Mouse (Mus musculus) hindbrain, embryonic 11.5 days (tissue): ENCODE measurements at regions not wholly inside any gene's neighbourhood (a gene's known extent, or its start where the extent isn't known, plus 50 kb on each side); places are given as distances from the start of the nearest gene placed in this dataset.

Source experiments
- ATAC-seq: fragments of 200-750 bp; cut with Nextera tagmentation; 2 replicates; pipeline ENCODE4 v1.8.0; 2017; ENCODE audit warnings: mild to moderate bottlenecking, moderate TSS enrichment, moderate library complexity; ENCODE audit not compliant: low FRiP score
- DNase-seq: peaks from one replicate; pipeline ENCODE4 v3.0.0-alpha.2; 2015; ENCODE audit warnings: low spot score
- H3K27ac ChIP-seq: fragments of 300-500 bp; sonication (generic); 2 replicates; pipeline ENCODE4 v1.5.1; 2014; ENCODE audit warnings: mild to moderate bottlenecking, low read depth, low read length
- H3K27me3 ChIP-seq: fragments of 300-500 bp; sonication (generic); 2 replicates; pipeline ENCODE4 v1.6.1; 2014; ENCODE audit warnings: mild to moderate bottlenecking, low read length, moderate library complexity, mixed read lengths; ENCODE audit not compliant: control insufficient read depth, insufficient read depth
- H3K36me3 ChIP-seq: fragments of 300-500 bp; sonication (generic); 2 replicates; pipeline ENCODE4 v1.6.1; 2014; ENCODE audit warnings: mild to moderate bottlenecking, low read length, moderate library complexity, mixed read lengths; ENCODE audit not compliant: control insufficient read depth, insufficient read depth
- H3K4me1 ChIP-seq: fragments of 300-500 bp; sonication (generic); replicated peaks from 2 replicates; pipeline ENCODE4 v1.6.1; 2014; ENCODE audit warnings: low read length, mixed read lengths; ENCODE audit not compliant: control insufficient read depth, insufficient read depth
- H3K4me2 ChIP-seq: fragments of 300-500 bp; sonication (generic); replicated peaks from 2 replicates; pipeline ENCODE4 v1.6.1; 2014; ENCODE audit warnings: mild to moderate bottlenecking, low read depth, low read length
- H3K4me3 ChIP-seq: fragments of 300-500 bp; sonication (generic); 2 replicates; pipeline ENCODE4 v1.5.1; 2014; ENCODE audit warnings: low read depth, low read length
- H3K9ac ChIP-seq: fragments of 300-500 bp; sonication (generic); 2 replicates; pipeline ENCODE4 v1.6.1; 2014; ENCODE audit warnings: low read depth, low read length
- H3K9me3 ChIP-seq: fragments of 300-500 bp; sonication (generic); 2 replicates; pipeline ENCODE4 v1.6.1; 2016; ENCODE audit warnings: low read length; ENCODE audit not compliant: control insufficient read depth
- WGBS: fragments of 180-500 bp; shearing (Covaris S2); extraction: QIAGEN DNeasy Blood & Tissue Kit; methylation state at CpG from one replicate; pipeline ENCODE4 v1.1.7; 2014; 5-methylcytosine and 5-hydroxymethylcytosine counted together

DNA sequence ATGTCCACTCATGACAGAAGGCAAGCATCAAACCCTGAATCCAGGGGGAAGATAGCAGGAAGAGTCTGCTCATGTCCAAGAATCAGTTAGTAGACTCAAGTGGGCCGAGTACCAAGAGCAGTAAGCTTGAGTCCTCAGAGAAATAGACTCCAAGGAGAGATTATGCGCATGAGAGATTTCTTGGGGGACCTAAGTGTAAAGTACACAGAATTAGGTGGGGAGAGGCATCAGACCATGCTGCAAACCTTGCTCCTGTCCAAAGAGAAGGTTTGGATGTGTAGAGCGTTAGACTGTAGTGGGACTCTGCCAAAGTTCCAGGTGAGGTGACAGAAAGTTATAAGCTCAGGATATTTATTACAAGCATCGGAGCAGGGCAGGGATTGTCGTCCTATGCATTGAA lies 654.4 kb downstream of the Dhx35 start:
- Histone ChIP-seq H3K9me3 (no peaks in the 10 kb centered on the region), H3K27me3 (no peaks in the 10 kb centered on the region), H3K4me2 (no peak overlapping the region), H3K4me3 (no peak overlapping the region), H3K27ac (no peak overlapping the region), H3K4me1 (no peaks in the 10 kb centered on the region), H3K36me3 (no peaks in the 10 kb centered on the region), H3K9ac (no peak overlapping the region)
- ATAC-seq: no peak
- DNase-seq: no peak
- WGBS: 92% methylated on average over 5 of the region's 5 CpGs

DNA sequence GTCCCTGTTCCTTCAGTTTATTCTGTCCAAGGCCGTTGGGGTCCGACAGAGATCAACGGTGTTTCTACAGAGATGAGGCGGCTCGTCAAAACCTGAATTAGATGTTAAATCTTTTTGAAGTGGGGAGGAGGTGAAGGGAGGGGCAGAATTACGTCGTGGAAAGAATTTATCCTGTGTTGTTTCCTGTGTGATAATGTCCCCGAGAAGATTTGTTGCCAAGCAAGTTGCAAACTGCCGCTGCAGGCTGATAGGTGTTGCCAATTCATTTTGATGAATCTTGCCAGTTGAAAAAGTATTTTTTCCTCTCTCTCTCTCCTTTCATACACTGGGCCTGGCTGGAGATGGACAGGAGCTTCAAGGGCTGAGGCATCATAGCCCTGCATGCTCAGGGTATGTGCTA lies 656.8 kb downstream of the Dhx35 start:
- Histone ChIP-seq H3K27me3 (no peaks in the 10 kb centered on the region), H3K4me2 (no peak overlapping the region), H3K27ac (no peak overlapping the region), H3K36me3 (no peaks in the 10 kb centered on the region), H3K9ac (no peak overlapping the region), H3K9me3 (no peaks in the 10 kb centered on the region), H3K4me3 (no peak overlapping the region), H3K4me1 (no peaks in the 10 kb centered on the region)
- WGBS: 83% methylated on average over 9 of the region's 9 CpGs
- DNase-seq: no peak
- no peak for ATAC-seq

DNA sequence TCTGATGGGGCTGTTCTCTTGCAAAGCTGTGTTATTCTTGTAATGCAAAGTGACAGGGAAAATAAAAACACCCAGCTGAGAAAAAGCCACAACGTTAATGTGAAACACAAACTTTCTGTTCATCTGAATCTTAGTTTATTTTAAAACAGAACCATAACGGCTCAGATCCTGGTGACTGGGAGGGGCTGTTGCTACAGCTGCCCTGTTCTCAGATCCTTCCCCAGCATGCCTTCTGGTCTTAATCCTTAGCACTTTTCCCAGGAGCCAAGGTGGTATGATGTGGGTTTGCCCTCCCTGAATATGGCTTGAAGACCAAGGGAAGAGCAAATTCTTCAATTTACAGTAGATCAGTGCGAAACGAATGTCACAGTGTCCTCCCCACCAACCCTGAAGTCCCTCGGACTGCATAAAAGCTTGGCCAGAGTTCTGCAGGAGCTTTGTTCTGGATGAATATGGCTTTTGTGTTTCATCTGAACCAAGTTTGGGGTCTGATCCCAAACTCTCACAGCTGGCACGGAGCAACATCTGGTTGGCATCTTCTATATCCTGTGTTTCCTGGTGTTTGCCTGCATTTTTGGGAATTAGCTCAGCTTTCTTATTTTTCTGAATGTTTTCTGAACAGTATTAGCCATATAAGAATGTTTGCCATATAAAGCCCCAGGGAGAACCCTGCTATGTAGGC lies 686.9 kb downstream of the Dhx35 start:
- H3K9me3 ChIP-seq: no peaks in the 10 kb centered on the region
- H3K9ac ChIP-seq: no peak overlapping the region
- H3K4me2 ChIP-seq: no peak overlapping the region
- H3K4me3 ChIP-seq: no peak overlapping the region
- no peak for ATAC-seq
- H3K27me3 ChIP-seq: no peaks in the 10 kb centered on the region
- H3K36me3 ChIP-seq: no peaks in the 10 kb centered on the region
- DNase-seq: no peak
- H3K4me1 ChIP-seq: no peaks in the 10 kb centered on the region
- WGBS: 65% methylated on average over 6 of the region's 6 CpGs
- no peak overlapping the region for H3K27ac ChIP-seq

DNA sequence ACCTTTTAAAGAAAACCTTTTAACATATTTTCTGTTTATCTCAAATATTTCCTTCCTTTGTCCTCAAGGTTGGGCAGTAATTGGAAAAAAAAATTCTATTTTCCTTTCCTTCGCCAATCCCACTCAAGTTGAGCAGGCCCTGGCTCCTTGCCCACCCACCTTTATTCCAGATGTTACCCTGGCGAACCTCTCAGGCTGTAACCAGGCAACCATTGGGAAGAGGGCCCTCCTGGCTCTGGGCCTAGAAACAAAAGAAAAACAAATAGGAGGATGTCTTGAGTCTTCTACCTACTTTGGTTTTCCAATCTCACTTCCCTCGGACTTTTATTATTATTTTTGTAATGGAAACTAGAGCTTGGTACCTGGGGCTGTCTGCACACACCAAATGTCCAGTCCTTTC lies 696.5 kb downstream of the Dhx35 start:
- Histone ChIP-seq H3K4me1 (no peaks in the 10 kb centered on the region), H3K36me3 (no peaks in the 10 kb centered on the region), H3K27ac (no peak overlapping the region), H3K4me2 (no peak overlapping the region), H3K9ac (no peak overlapping the region), H3K9me3 (no peaks in the 10 kb centered on the region), H3K27me3 (no peaks in the 10 kb centered on the region), H3K4me3 (no peak overlapping the region)
- 60% methylated on average over 3 of the region's 3 CpGs for WGBS
- DNase-seq (no peak), ATAC-seq (no peak)

DNA sequence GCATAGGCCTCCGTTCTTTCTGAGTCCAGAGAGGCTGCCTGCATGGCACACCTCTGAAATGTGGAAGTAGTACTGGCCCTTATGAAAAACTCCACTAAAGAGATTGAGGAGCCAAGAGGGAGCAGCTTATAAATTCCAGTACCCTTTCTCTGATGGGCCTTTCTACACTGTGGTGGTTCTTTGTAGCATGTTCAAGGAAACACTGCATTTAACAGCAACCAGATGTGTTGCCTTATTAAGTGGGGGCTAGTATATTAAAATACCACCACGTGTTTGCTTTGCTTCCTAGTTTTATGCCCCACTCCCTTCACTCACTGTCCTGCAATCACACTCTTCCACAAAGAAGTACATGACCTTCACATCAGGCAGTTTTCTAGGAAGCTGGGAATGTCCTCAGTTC lies 704.1 kb downstream of the Dhx35 start:
- Histone ChIP-seq H3K27ac (no peak overlapping the region), H3K36me3 (no peaks in the 10 kb centered on the region), H3K4me3 (no peak overlapping the region), H3K27me3 (no peaks in the 10 kb centered on the region), H3K4me2 (no peak overlapping the region), H3K9me3 (no peaks in the 10 kb centered on the region), H3K9ac (no peak overlapping the region), H3K4me1 (no peaks in the 10 kb centered on the region)
- ATAC-seq (no peak), DNase-seq (no peak)
- WGBS: 64% methylated on average over 2 of the region's 2 CpGs

DNA sequence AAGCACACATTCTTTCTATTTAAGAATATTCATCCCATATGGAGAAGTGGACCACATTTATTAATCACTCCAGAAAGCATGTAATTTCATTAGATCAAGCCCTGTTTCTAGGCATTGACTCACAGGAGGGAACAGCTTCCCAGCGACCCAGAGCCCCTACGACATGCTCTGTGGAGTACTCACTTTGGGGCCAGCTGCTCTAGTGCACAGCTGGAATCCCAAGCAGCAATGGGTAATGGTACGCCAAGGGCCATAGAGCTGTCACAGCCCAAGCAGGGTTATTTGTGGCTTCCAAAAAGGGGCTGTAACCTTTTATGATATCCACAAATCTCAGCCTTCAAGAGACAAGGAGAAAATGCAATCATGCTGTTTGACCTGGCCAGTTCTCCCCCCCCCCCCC lies 706.4 kb downstream of the Dhx35 start:
- no peaks in the 10 kb centered on the region for H3K4me1 ChIP-seq
- H3K4me2 ChIP-seq: no peak overlapping the region
- WGBS: 44% methylated on average over 3 of the region's 3 CpGs
- DNase-seq: no peak
- H3K4me3 ChIP-seq: no peak overlapping the region
- no peak for ATAC-seq
- no peaks in the 10 kb centered on the region for H3K9me3 ChIP-seq
- H3K27ac ChIP-seq: no peak overlapping the region
- H3K36me3 ChIP-seq: no peaks in the 10 kb centered on the region
- H3K27me3 ChIP-seq: no peaks in the 10 kb centered on the region
- no peak overlapping the region for H3K9ac ChIP-seq

DNA sequence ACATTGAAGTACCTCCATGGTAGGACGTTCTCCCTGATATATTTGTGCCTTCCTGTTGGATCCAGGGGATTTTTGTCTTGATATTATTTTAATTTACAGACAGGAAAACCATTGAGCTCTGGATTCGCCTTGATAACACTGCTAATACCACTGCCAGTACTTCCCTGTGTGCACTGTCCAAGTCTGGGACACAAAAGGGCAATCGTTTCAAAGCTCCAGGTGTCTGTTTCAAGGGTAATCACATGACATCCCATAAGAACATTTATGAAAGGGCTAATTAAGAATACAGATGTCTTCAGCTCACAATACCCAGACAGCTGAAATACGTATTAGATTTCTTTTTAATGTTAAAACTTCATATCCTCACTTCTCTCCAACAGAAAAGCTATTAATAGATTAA lies 724.5 kb downstream of the Dhx35 start:
- no peak for ATAC-seq
- no peak for DNase-seq
- H3K9me3 ChIP-seq: no peaks in the 10 kb centered on the region

DNA sequence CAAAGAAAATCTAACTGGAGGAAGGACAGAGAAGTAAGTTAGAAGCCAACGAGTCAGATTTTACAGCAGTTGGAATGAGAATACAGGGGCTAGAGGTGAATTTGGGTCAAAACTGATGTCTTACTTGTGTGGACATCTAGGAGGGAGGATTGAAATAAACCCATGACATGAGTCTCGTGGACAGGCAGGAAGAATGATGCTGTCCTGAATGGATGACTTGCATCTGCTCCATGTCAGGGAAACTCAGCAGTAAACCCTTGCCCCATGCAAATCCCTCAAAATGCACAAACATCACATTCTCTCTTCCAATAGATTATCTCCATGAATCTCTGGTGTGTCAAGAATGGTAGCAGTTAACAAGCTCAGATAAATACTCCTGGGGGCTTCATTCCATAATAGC lies 729.1 kb downstream of the Dhx35 start:
- WGBS: 79% methylated on average over 2 of the region's 2 CpGs
- no peaks in the 10 kb centered on the region for H3K36me3 ChIP-seq

More for the DNA sequence above, 724.5 kb downstream of the Dhx35 start:
- WGBS: 73% methylated on average over 4 of the region's 4 CpGs
- no peaks in the 10 kb centered on the region for H3K4me1 ChIP-seq
- no peaks in the 10 kb centered on the region for H3K27me3 ChIP-seq
- no peak overlapping the region for H3K4me2 ChIP-seq
- no peak overlapping the region for H3K9ac ChIP-seq
- H3K27ac ChIP-seq: no peak overlapping the region
- no peaks in the 10 kb centered on the region for H3K36me3 ChIP-seq
- H3K4me3 ChIP-seq: no peak overlapping the region

DNA sequence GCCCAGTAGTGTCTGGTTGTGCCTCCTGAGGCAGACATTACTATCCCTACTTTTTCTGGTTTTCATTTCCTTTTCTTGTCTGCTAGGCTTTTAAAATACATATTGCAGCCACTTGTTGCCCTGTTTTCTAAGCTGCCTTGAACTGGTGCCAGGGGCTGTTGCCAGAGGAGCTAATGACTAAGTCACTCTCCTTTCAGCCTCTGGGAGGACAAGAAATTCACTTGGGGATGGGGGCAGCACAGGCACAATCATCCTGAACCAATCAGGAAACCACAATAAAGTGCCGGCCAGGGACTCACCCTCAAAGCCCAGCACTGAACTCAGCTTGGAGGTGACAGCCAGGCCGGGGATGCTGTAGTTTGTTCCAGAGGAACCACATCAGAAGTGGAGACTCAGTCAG lies 740.3 kb downstream of the Dhx35 start:
- no peak for ATAC-seq
- no peaks in the 10 kb centered on the region for H3K9me3 ChIP-seq
- no peaks in the 10 kb centered on the region for H3K27me3 ChIP-seq
- no peak overlapping the region for H3K4me3 ChIP-seq
- no peaks in the 10 kb centered on the region for H3K36me3 ChIP-seq
- H3K4me1 ChIP-seq: no peaks in the 10 kb centered on the region
- no peak overlapping the region for H3K4me2 ChIP-seq
- DNase-seq: no peak
- no peak overlapping the region for H3K9ac ChIP-seq
- no peak overlapping the region for H3K27ac ChIP-seq
- WGBS: 84% methylated on average over 2 of the region's 2 CpGs

More for the DNA sequence above, 729.1 kb downstream of the Dhx35 start:
- H3K4me1 ChIP-seq: no peaks in the 10 kb centered on the region
- no peaks in the 10 kb centered on the region for H3K9me3 ChIP-seq
- no peak overlapping the region for H3K9ac ChIP-seq
- no peaks in the 10 kb centered on the region for H3K27me3 ChIP-seq
- no peak overlapping the region for H3K4me2 ChIP-seq
- H3K27ac ChIP-seq: no peak overlapping the region
- H3K4me3 ChIP-seq: no peak overlapping the region
- ATAC-seq (no peak), DNase-seq (no peak)
